Mouse (Mus musculus) neural tube, embryonic 15.5 days (tissue): ENCODE results near the gene Hace1. TPM values are rescaled to one million over a fixed set of nuclear protein-coding genes. Genes with fewer than 3 reads are reported as not detected.
"Not testable (repeated sequence)": the region's sequence is repeated elsewhere in the genome, so short reads cannot be mapped to it uniquely, and the experiment has no call there.

ENCODE experiments used
- ATAC-seq: fragments of 200-750 bp; cut with Nextera tagmentation; 2 replicates; pipeline ENCODE4 v1.8.0; 2017; ENCODE audit warnings: mild to moderate bottlenecking, moderate TSS enrichment, moderate library complexity; ENCODE audit not compliant: low FRiP score
- H3K27ac ChIP-seq: fragments of 300-500 bp; sonication (generic); replicated peaks from 2 replicates; pipeline ENCODE4 v1.5.1; 2015; ENCODE audit warnings: mild to moderate bottlenecking, inconsistent platforms
- H3K27me3 ChIP-seq: fragments of 300-500 bp; sonication (generic); replicated peaks from 2 replicates; pipeline ENCODE4 v1.6.1; 2015; ENCODE audit warnings: inconsistent platforms
- H3K36me3 ChIP-seq: fragments of 300-500 bp; sonication (generic); 2 replicates; pipeline ENCODE4 v1.6.1; 2015; ENCODE audit warnings: inconsistent platforms
- H3K4me1 ChIP-seq: fragments of 300-500 bp; sonication (generic); 2 replicates; pipeline ENCODE4 v1.6.1; 2015; ENCODE audit warnings: inconsistent platforms
- H3K4me2 ChIP-seq: fragments of 300-500 bp; sonication (generic); 2 replicates; pipeline ENCODE4 v1.6.1; 2015; ENCODE audit warnings: inconsistent platforms, mild to moderate bottlenecking, moderate library complexity
- H3K4me3 ChIP-seq: fragments of 300-500 bp; sonication (generic); replicated peaks from 2 replicates; pipeline ENCODE4 v1.5.1; 2015; ENCODE audit warnings: mild to moderate bottlenecking, inconsistent platforms
- H3K9ac ChIP-seq: fragments of 300-500 bp; sonication (generic); replicated peaks from 2 replicates; pipeline ENCODE4 v1.6.1; 2015; ENCODE audit warnings: mild to moderate bottlenecking, inconsistent platforms
- H3K9me3 ChIP-seq: fragments of 300-500 bp; sonication (generic); replicated peaks from 2 replicates; pipeline ENCODE4 v1.6.1; 2016; ENCODE audit warnings: inconsistent platforms
- WGBS: fragments of 180-500 bp; shearing (Covaris S2); methylation state at CpG from one replicate; pipeline ENCODE4 v1.1.7; 2015; ENCODE audit warnings: mixed read lengths; 5-methylcytosine and 5-hydroxymethylcytosine counted together
- polyA plus RNA-seq: library from polyadenylated mRNA; unstranded; fragments of >200 nt; fragmentation: Nextera tagmentation; extraction: Ambion mirVana; gene quantifications from 2 replicates; pipeline ENCODE4 v1.2.1, GENCODE M21; 2015

Hace1 gene
- 13.2 and 16.8 TPM in 2 replicates for polyA plus RNA-seq

- peak within 1 kb of the TSS; percentile 87 for H3K9ac ChIP-seq
- H3K36me3 ChIP-seq = no peaks in the 10 kb centered on the region
- peak; percentile 98 for ATAC-seq
- H3K9me3 ChIP-seq = no peaks in the 10 kb centered on the region
- H3K4me1 ChIP-seq = peaks cover 3% of the 10 kb centered on the region; the same call in 1 of the 2 replicates
- H3K27ac ChIP-seq = peak within 1 kb of the TSS; percentile 97
- no peaks in the 10 kb centered on the region for H3K27me3 ChIP-seq
- peak within 1 kb of the TSS; percentile 90 for H3K4me3 ChIP-seq
- peak within 1 kb of the TSS; percentile 71 for H3K4me2 ChIP-seq
- WGBS = 1% methylated on average over 51 of the region's 79 CpGs
Measured at GRCm38 (mm10) chr10:45577731-45578297, at the start of gene Hace1. Gene Hace1 (plus strand): TSS chr10:45577829.

- H3K4me3 ChIP-seq, H3K4me2 ChIP-seq, H3K4me1 ChIP-seq, H3K27me3 ChIP-seq, ATAC-seq, H3K36me3 ChIP-seq, H3K9ac ChIP-seq, H3K27ac ChIP-seq, H3K9me3 ChIP-seq: not testable (repeated sequence)
- 96% methylated on average over 16 of the region's 16 CpGs for WGBS
Measured at GRCm38 (mm10) chr10:45537334-45537733, 40.3 kb upstream of the Hace1 start.

GRCm38 (mm10) chr10:45542726-45543125, 34.9 kb upstream of the Hace1 start:
- Histone ChIP-seq H3K4me3 (no peak overlapping the region), H3K27me3 (no peaks in the 10 kb centered on the region)
- 56% methylated on average over 2 of the region's 2 CpGs for WGBS

GRCm38 (mm10) chr10:45546799-45547198, 30.8 kb upstream of the Hace1 start:
- Histone ChIP-seq H3K27me3 (no peaks in the 10 kb centered on the region), H3K4me2 (no peak overlapping the region), H3K4me1 (no peaks in the 10 kb centered on the region), H3K36me3 (no peaks in the 10 kb centered on the region), H3K4me3 (no peak overlapping the region), H3K27ac (no peak overlapping the region), H3K9me3 (no peaks in the 10 kb centered on the region), H3K9ac (no peak overlapping the region)
- ATAC-seq = no peak
- 48% methylated on average over 7 of the region's 7 CpGs for WGBS

More at GRCm38 (mm10) chr10:45542726-45543125, 34.9 kb upstream of the Hace1 start:
- H3K9ac ChIP-seq = no peak overlapping the region
- no peak overlapping the region for H3K27ac ChIP-seq
- H3K4me2 ChIP-seq = no peak overlapping the region
- ATAC-seq = no peak
- H3K4me1 ChIP-seq = no peaks in the 10 kb centered on the region
- no peaks in the 10 kb centered on the region for H3K36me3 ChIP-seq
- no peaks in the 10 kb centered on the region for H3K9me3 ChIP-seq

GRCm38 (mm10) chr10:45578298-45578821, 731 bp downstream of the Hace1 start:
- peak overlapping the region; percentile 90 for H3K4me3 ChIP-seq
- H3K9ac ChIP-seq = peak overlapping the region; percentile 87
- peak; percentile 87 for ATAC-seq
- no peaks in the 10 kb centered on the region for H3K9me3 ChIP-seq
- no peaks in the 10 kb centered on the region for H3K27me3 ChIP-seq
- peak overlapping the region; percentile 97 for H3K27ac ChIP-seq
- peaks cover 3% of the 10 kb centered on the region; the same call in 1 of the 2 replicates for H3K4me1 ChIP-seq
- WGBS = 2% methylated on average over 23 of the region's 23 CpGs
- no peaks in the 10 kb centered on the region for H3K36me3 ChIP-seq
- H3K4me2 ChIP-seq = peak overlapping the region; percentile 71

- H3K9me3 ChIP-seq = no peaks in the 10 kb centered on the region
- H3K4me2 ChIP-seq = no peak overlapping the region
- no peak overlapping the region for H3K4me3 ChIP-seq
- H3K27ac ChIP-seq = no peak overlapping the region
- no peak for ATAC-seq
- peaks cover 3% of the 10 kb centered on the region; the same call in 1 of the 2 replicates for H3K4me1 ChIP-seq
- 72% methylated on average over 1 of the region's 1 CpGs for WGBS
- no peak overlapping the region for H3K9ac ChIP-seq
- H3K36me3 ChIP-seq = no peaks in the 10 kb centered on the region
- no peaks in the 10 kb centered on the region for H3K27me3 ChIP-seq
Measured at GRCm38 (mm10) chr10:45583310-45583709, 5.7 kb downstream of the Hace1 start.

GRCm38 (mm10) chr10:45583829-45584228, 6.2 kb downstream of the Hace1 start:
- 97% methylated on average over 6 of the region's 6 CpGs for WGBS
- Histone ChIP-seq H3K9me3 (no peaks in the 10 kb centered on the region), H3K4me3 (no peak overlapping the region), H3K9ac (no peak overlapping the region), H3K27me3 (no peaks in the 10 kb centered on the region), H3K4me1 (no peaks in the 10 kb centered on the region), H3K27ac (no peak overlapping the region), H3K4me2 (no peak overlapping the region), H3K36me3 (no peaks in the 10 kb centered on the region)
- ATAC-seq = no peak

GRCm38 (mm10) chr10:45584311-45585102, 6.9 kb downstream of the Hace1 start:
- H3K4me1 ChIP-seq = no peaks in the 10 kb centered on the region
- no peak overlapping the region for H3K4me2 ChIP-seq
- no peak overlapping the region for H3K4me3 ChIP-seq
- WGBS = 94% methylated on average over 12 of the region's 12 CpGs
- no peaks in the 10 kb centered on the region for H3K36me3 ChIP-seq
- no peak for ATAC-seq
- H3K27me3 ChIP-seq = no peaks in the 10 kb centered on the region
- H3K27ac ChIP-seq = no peak overlapping the region
- H3K9ac ChIP-seq = no peak overlapping the region
- no peaks in the 10 kb centered on the region for H3K9me3 ChIP-seq

GRCm38 (mm10) chr10:45605853-45606252, 28.2 kb downstream of the Hace1 start:
- WGBS = 81% methylated on average over 3 of the region's 3 CpGs
- Histone ChIP-seq H3K27ac (no peak overlapping the region), H3K27me3 (no peaks in the 10 kb centered on the region), H3K4me2 (no peak overlapping the region), H3K9me3 (no peaks in the 10 kb centered on the region), H3K36me3 (peaks cover 10% of the 10 kb centered on the region), H3K4me1 (no peaks in the 10 kb centered on the region), H3K4me3 (no peak overlapping the region), H3K9ac (no peak overlapping the region)
- ATAC-seq = no peak

- 89% methylated on average over 1 of the region's 1 CpGs for whole genome bisulfite sequencing
- Histone ChIP-seq H3K27me3 (no peaks in the 10 kb centered on the region), H3K4me3 (no peak overlapping the region), H3K4me1 (no peaks in the 10 kb centered on the region), H3K9me3 (no peaks in the 10 kb centered on the region), H3K36me3 (peaks cover 10% of the 10 kb centered on the region), H3K9ac (no peak overlapping the region), H3K4me2 (no peak overlapping the region), H3K27ac (no peak overlapping the region)
- ATAC-seq = no peak
Measured at GRCm38 (mm10) chr10:45610727-45611126, 33.1 kb downstream of the Hace1 start.

- no peaks in the 10 kb centered on the region for H3K9me3 ChIP-seq
- H3K4me1 ChIP-seq = no peaks in the 10 kb centered on the region
- H3K4me2 ChIP-seq = no peak overlapping the region
- WGBS = 93% methylated on average over 5 of the region's 5 CpGs
- no peak for ATAC-seq
- H3K4me3 ChIP-seq = no peak overlapping the region
- H3K27me3 ChIP-seq = no peaks in the 10 kb centered on the region
- no peak overlapping the region for H3K9ac ChIP-seq
- no peak overlapping the region for H3K27ac ChIP-seq
- H3K36me3 ChIP-seq = no peaks in the 10 kb centered on the region
Measured at GRCm38 (mm10) chr10:45616012-45616411, 38.4 kb downstream of the Hace1 start.

- Histone ChIP-seq H3K9ac (no peak overlapping the region), H3K27me3 (no peaks in the 10 kb centered on the region), H3K4me1 (no peaks in the 10 kb centered on the region), H3K4me3 (no peak overlapping the region), H3K4me2 (no peak overlapping the region), H3K36me3 (no peaks in the 10 kb centered on the region), H3K27ac (no peak overlapping the region), H3K9me3 (no peaks in the 10 kb centered on the region)
- WGBS = 90% methylated on average over 3 of the region's 3 CpGs
- no peak for ATAC-seq
Measured at GRCm38 (mm10) chr10:45619039-45619438, 41.4 kb downstream of the Hace1 start.
